Mouse (Mus musculus) forebrain, embryonic 14.5 days (tissue): Measurements from ENCODE around the gene Snapc5. TPM values are rescaled to one million over a fixed set of nuclear protein-coding genes. Genes with fewer than 3 reads are reported as not detected.

Source experiments
- ATAC-seq: fragments of 200-750 bp; cut with Nextera tagmentation; 2 replicates; pipeline ENCODE4 v1.8.0; 2017; ENCODE audit warnings: mild to moderate bottlenecking, moderate library complexity
- DNase-seq: peaks from one replicate; pipeline ENCODE4 v3.0.0-alpha.2; 2015; ENCODE audit warnings: low spot score
- H3K27ac ChIP-seq: fragments of 300-500 bp; sonication (generic); 2 replicates; pipeline ENCODE4 v1.5.1; 2014; ENCODE audit warnings: low read depth, mild to moderate bottlenecking, control low read depth, low read length, moderate library complexity
- H3K27me3 ChIP-seq: fragments of 300-500 bp; sonication (generic); replicated peaks from 2 replicates; pipeline ENCODE4 v1.6.1; 2014; ENCODE audit warnings: low read length, control low read depth, mixed read lengths; ENCODE audit not compliant: control insufficient read depth, insufficient read depth
- H3K36me3 ChIP-seq: fragments of 300-500 bp; sonication (generic); 2 replicates; pipeline ENCODE4 v1.6.1; 2014; ENCODE audit warnings: low read length, control low read depth; ENCODE audit not compliant: control insufficient read depth, insufficient read depth
- H3K4me1 ChIP-seq: fragments of 300-500 bp; sonication (generic); 2 replicates; pipeline ENCODE4 v1.6.1; 2014; ENCODE audit warnings: antibody characterized with exemption, low read length, control low read depth; ENCODE audit not compliant: control insufficient read depth, insufficient read depth
- H3K4me2 ChIP-seq: fragments of 300-500 bp; sonication (generic); 2 replicates; pipeline ENCODE4 v1.6.1; 2014; ENCODE audit warnings: mild to moderate bottlenecking, control low read depth, low read length
- H3K4me3 ChIP-seq: fragments of 300-500 bp; sonication (generic); 2 replicates; pipeline ENCODE4 v1.5.1; 2014; ENCODE audit warnings: low read depth, low read length, control low read depth
- H3K9ac ChIP-seq: fragments of 300-500 bp; sonication (generic); 2 replicates; pipeline ENCODE4 v1.6.1; 2014; ENCODE audit warnings: mild to moderate bottlenecking, low read length, control low read depth, moderate library complexity
- H3K9me3 ChIP-seq: fragments of 300-500 bp; sonication (generic); replicated peaks from 2 replicates; pipeline ENCODE4 v1.6.1; 2016; ENCODE audit warnings: low read length, control low read depth, mixed read lengths; ENCODE audit not compliant: control insufficient read depth
- WGBS: fragments of 180-500 bp; shearing (Covaris S2); extraction: QIAGEN DNeasy Blood & Tissue Kit; methylation state at CpG from one replicate; pipeline ENCODE4 v1.1.7; 2014; 5-methylcytosine and 5-hydroxymethylcytosine counted together
- polyA plus RNA-seq: library from polyadenylated mRNA; unstranded; fragments of >200 nt; fragmentation: Nextera tagmentation; extraction: Ambion mirVana; gene quantifications from 2 replicates; pipeline ENCODE4 v1.2.1, GENCODE M21; 2014

The Snapc5 gene
- polyA plus RNA-seq, 1 experiment from 2014 or later = 21.3 TPM

DNA sequence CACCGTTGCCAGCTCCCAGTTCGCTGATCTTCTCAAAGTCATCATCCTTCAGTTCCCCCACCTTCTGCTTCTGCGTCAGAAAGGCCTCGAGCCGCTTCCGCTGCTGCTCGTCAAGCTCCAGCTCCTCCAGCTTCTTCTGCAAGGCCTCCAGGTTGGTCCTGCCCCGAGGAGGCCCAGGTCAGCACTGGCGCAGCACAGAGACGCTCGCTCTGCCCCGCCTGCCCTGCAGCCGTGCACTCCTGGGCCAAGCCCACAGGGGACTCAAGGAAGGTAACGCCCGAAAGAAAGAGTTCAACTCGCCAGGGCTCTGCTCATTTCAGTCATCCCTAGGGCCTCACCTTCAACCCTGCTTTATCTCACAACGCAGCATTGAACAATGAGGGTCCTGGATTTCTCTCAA, 35.4 kb downstream of the Snapc5 start:
- Histone ChIP-seq H3K36me3 (0 out of 2 replicates have a peak, but pooled peaks cover 10% of the 10 kb centered on the region), H3K4me2 (no peak overlapping the region), H3K4me1 (no peaks in the 10 kb centered on the region), H3K9ac (no peak overlapping the region), H3K4me3 (no peak overlapping the region), H3K27me3 (no peaks in the 10 kb centered on the region), H3K9me3 (no peaks in the 10 kb centered on the region), H3K27ac (no peak overlapping the region)
- 93% methylated on average over 17 of the region's 17 CpGs for WGBS
- no peak for ATAC-seq
- no peak for DNase-seq

DNA sequence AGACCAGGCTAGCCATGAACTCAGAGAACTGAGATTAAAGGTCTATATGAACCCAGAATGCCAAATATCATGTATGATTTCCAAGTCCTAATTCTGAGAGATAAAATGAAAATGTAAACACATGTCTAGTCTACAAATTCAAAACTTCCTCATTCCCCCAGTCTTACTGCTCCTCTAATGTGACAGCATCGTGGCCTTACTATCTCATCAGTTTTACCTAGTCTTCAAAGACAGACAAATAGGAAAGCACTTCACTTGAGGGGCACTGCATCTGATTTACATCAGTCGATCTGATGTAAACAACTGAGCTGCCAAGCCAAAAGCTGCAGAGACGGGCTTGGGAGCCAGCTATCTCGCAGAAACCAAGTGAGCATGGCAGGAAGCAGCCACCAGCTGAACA, 37.0 kb downstream of the Snapc5 start:
- ATAC-seq (no peak), DNase-seq (no peak)
- Histone ChIP-seq H3K4me1 (no peaks in the 10 kb centered on the region), H3K36me3 (0 out of 2 replicates have a peak, but pooled peaks cover 7% of the 10 kb centered on the region), H3K27ac (no peak overlapping the region), H3K9me3 (no peaks in the 10 kb centered on the region), H3K27me3 (no peaks in the 10 kb centered on the region), H3K9ac (no peak overlapping the region), H3K4me3 (no peak overlapping the region), H3K4me2 (no peak overlapping the region)
- WGBS = 86% methylated on average over 4 of the region's 4 CpGs

DNA sequence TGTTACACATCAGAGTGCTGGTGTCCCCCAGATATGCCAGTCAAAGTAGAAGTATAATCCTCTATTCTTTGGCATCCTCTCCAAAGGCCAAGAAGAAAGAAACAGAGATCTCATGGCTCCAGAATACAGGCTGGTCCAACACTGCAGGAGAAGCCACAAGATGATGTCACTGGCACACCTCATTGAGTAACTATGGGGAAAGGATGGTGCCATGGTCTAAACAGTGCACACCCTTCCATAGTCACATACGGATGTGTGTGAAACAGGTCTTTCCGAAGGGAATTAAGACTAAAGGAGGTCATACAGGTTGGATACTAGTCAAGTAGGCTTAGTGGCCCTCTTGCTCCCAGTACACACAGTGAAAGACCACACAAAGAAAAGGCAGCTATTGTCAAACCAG, 37.6 kb downstream of the Snapc5 start:
- no peak overlapping the region for H3K4me3 ChIP-seq
- 90% methylated on average over 2 of the region's 2 CpGs for WGBS

DNA sequence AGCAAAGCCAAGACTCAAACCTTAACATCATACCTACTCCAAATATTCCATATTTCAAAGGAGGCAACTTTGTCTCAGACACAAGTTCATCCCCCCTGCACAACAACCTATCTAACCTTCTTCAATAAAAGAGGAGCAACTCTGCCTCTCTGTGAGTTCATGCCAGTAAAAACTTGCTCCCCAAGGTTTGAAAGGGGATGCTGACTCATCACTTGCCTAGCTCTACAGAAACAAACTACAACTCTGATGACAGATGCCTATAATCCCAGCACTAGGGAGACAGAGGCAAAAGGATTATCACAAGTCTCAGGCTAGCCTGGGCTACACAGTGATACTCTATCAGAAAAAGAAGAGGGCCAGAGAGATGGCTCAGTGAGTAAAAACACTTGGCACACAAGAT, 38.8 kb downstream of the Snapc5 start:
- DNase-seq (no peak), ATAC-seq (no peak)
- Histone ChIP-seq H3K27me3 (no peaks in the 10 kb centered on the region), H3K9ac (no peak overlapping the region), H3K9me3 (no peaks in the 10 kb centered on the region), H3K27ac (no peak overlapping the region), H3K4me2 (no peak overlapping the region), H3K4me3 (no peak overlapping the region), H3K4me1 (no peaks in the 10 kb centered on the region), H3K36me3 (no peaks in the 10 kb centered on the region)

More for the DNA sequence above, 37.6 kb downstream of the Snapc5 start:
- no peak for DNase-seq
- ATAC-seq = no peak
- Histone ChIP-seq H3K27ac (no peak overlapping the region), H3K36me3 (0 out of 2 replicates have a peak, but pooled peaks cover 7% of the 10 kb centered on the region), H3K9me3 (no peaks in the 10 kb centered on the region), H3K4me2 (no peak overlapping the region), H3K27me3 (no peaks in the 10 kb centered on the region), H3K9ac (no peak overlapping the region), H3K4me1 (no peaks in the 10 kb centered on the region)

DNA sequence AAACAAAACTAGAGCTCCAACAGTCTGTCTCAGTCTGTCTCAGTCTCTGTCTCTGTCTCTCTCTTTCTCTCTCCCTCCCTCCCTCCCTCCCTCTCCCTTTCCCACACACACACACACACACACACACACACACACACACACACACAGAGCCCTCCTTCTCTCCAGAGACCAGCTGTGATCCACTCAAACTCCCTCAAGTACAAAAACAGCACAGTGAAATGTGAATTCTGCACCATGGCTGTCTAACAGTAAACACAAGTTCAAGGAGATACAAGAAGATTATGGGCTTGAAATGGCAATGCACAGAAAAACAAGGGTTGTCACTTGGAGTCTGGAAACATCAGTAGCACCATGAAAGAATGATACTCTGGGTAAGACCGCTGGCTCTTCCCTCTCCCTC, 40.2 kb downstream of the Snapc5 start:
- no peaks in the 10 kb centered on the region for H3K36me3 ChIP-seq
- no peaks in the 10 kb centered on the region for H3K4me1 ChIP-seq
- H3K4me3 ChIP-seq = no peak overlapping the region
- ATAC-seq (no peak), DNase-seq (no peak)
- no peaks in the 10 kb centered on the region for H3K27me3 ChIP-seq
- H3K27ac ChIP-seq = no peak overlapping the region
- H3K9me3 ChIP-seq = no peaks in the 10 kb centered on the region
- WGBS = 32% methylated on average over 1 of the region's 1 CpGs
- H3K4me2 ChIP-seq = no peak overlapping the region
- H3K9ac ChIP-seq = no peak overlapping the region

DNA sequence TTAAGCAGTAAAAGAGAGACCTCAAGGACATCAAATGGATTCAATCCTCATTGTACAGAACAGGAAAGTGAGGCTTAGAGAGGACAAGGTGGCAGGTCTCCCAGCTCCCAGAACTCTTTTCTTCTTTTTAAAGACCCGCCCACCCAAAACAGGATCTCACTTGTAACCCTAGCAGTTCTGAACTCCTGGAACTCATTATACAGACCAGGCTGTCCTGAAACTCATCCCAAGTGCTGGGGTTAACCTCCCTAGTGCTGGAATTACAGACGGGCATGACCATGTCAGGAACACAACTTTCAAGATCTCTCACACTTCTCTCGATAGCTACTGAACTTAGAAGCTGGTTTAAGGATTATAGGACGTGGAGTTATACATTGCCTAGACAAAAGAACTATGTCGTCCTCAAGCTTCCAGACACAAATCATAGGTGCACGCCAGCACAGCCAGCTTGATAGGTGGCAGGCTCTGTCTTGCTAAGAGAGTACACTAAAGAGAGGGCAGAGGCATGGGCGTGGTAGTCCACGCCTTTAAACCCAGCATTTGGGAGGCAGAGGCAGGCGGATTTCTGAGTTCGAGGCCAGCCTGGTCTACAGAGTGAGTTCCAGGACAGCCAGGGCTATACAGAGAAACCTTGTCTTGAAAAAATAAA, 40.8 kb downstream of the Snapc5 start:
- no peaks in the 10 kb centered on the region for H3K9me3 ChIP-seq
- H3K36me3 ChIP-seq = no peaks in the 10 kb centered on the region
- WGBS = 85% methylated on average over 10 of the region's 10 CpGs
- DNase-seq (no peak), ATAC-seq (no peak)
- no peak overlapping the region for H3K27ac ChIP-seq
- H3K4me2 ChIP-seq = no peak overlapping the region
- no peaks in the 10 kb centered on the region for H3K4me1 ChIP-seq
- H3K27me3 ChIP-seq = no peaks in the 10 kb centered on the region
- no peak overlapping the region for H3K9ac ChIP-seq
- H3K4me3 ChIP-seq = no peak overlapping the region

DNA sequence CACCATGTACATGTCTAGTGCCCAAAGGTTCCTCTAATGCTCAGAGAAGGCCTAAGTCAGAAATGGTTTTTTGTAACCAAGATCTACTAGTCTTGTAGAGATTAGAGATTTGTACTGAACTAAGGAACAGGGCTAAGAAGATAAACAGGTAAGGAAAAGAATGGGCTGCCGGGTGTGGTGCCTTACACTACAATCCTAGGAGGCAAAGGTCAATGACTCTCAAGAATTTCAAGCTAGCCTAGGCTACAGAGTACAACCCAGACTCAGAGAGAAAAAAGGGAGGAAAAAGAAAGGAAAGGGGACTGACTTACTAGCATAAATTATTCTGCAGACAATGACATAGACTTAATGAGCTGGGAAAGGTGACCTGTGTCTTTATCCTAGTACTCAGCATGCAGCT, 41.5 kb downstream of the Snapc5 start:
- DNase-seq (no peak), ATAC-seq (no peak)
- no peak overlapping the region for H3K9ac ChIP-seq
- H3K4me2 ChIP-seq = no peak overlapping the region
- no peaks in the 10 kb centered on the region for H3K27me3 ChIP-seq
- H3K9me3 ChIP-seq = no peaks in the 10 kb centered on the region
- H3K4me3 ChIP-seq = no peak overlapping the region
- H3K27ac ChIP-seq = no peak overlapping the region
- 77% methylated on average over 1 of the region's 1 CpGs for WGBS
- H3K4me1 ChIP-seq = no peaks in the 10 kb centered on the region
- no peaks in the 10 kb centered on the region for H3K36me3 ChIP-seq

DNA sequence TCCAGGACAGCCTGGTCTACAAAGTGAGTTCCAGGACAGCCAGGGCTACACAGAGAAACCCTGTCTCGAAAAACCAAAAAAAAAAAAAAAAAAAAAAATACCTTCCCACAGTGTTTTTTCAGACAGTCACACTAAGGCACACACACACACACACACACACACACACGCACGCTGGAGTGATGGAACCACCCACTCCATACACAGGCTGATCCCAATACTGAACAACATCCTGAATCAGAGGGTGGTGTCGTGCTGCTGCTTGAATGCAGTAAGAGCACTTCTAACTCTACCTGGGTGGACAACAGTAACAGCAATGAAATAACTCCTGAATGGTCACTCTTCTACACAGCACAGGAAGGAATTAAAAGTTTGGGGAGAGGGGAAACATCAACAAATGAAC, 42.4 kb downstream of the Snapc5 start:
- DNase-seq = no peak
- ATAC-seq = no peak
- 94% methylated on average over 4 of the region's 4 CpGs for WGBS

DNA sequence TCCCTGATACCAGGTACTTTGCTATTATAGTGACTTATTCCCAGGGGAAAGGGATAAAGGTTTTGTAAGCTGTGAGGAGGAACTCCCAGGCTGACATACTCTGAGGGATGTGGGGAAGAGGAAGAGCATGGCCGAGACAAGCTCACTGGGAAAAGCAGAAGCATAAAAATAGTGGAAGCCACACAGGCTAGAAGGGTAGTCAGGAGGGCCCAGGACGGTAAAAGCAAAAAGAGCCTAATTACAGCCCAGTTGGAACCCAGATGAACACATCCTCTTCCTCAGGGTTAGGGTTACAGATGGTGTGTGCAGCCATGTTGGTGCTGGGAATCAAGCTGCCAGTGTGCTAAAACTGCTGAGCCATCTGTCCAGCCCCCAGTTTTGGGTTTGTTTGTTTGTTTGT, 43.0 kb downstream of the Snapc5 start:
- no peak for DNase-seq
- Histone ChIP-seq H3K27me3 (no peaks in the 10 kb centered on the region), H3K4me2 (no peak overlapping the region), H3K36me3 (no peaks in the 10 kb centered on the region), H3K9ac (no peak overlapping the region), H3K27ac (no peak overlapping the region), H3K9me3 (no peaks in the 10 kb centered on the region), H3K4me3 (no peak overlapping the region), H3K4me1 (no peaks in the 10 kb centered on the region)
- WGBS = 54% methylated on average over 2 of the region's 2 CpGs
- no peak for ATAC-seq

More for the DNA sequence above, 42.4 kb downstream of the Snapc5 start:
- Histone ChIP-seq H3K4me3 (no peak overlapping the region), H3K9ac (no peak overlapping the region), H3K27me3 (no peaks in the 10 kb centered on the region), H3K4me1 (no peaks in the 10 kb centered on the region), H3K36me3 (no peaks in the 10 kb centered on the region), H3K9me3 (no peaks in the 10 kb centered on the region), H3K27ac (no peak overlapping the region), H3K4me2 (no peak overlapping the region)
